Mouse (Mus musculus): ENCODE measurements around the gene Gipr.

Gipr gene

DNA sequence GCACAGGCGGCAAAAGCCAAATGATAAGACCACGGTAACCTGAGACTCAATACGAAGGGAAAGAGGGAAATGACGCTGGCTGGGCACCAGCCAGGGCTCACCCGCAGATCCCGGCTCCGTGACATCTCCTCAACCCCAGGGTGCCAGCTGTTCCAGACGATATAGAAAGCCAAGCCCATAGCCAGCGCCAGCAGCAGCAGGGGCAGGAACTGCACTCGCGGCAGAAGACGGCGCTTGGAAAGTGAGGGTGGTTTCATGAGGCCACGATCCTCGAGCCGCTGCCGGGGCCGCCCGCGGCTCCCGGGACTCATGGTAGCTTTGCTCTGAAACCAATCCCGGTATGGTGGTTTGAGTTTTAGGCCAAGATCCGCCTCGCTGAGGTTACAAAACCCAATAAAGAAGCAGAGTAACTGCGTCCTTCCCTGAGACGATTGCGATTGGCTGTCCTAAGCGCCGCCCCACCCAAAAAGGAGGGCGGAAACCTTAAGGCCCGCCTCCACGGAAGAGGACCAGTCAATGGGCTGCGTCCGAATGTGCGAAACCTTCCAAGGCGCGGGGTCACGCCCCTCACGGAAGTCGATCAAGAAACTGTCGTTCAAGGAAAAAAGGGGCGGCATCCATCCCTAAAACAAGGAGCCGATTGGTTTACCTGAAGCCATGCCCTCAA is 16.9 kb downstream of the Gipr start, which contains the start of gene Qpctl:
Gene Qpctl, minus strand, starts transcription at position 417 of the 667 bp plus-strand sequence.
- peak; percentile 99 for DNase-seq (ENCODE audit: low spot score)

DNA sequence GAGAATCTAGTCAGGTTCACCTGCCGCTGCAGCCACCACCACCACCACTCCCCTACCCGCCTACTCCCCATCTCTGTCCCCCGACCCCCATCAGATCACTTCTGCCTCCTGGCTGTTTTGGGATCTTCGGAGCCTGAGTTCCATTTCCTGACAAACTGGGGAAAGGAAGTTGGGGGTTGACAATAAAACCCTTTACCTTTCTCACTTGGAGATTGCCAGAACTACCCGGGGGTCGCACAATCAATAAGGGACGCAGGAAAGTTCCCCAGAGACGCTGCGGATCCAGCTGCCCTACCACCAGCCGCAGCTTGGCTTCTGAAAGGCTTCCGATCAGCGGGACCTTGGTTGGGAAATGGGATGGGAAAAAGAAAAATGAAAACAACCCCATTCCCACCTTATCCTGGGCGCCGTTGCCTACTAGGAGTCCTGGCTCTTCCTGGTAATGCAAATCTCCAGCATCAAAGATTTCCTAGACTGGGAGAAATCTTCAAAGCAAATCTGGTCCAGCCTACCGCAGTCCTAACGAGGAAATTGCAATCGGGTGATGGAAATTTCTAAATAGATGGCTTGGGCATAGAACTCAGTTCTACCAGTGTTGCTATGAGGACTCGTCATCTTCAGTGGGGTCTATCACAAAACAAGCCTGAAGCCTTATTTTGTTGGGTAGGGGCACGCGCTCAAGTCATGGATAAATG is 17.6 kb downstream of the Gipr start:
- no peak for DNase-seq (ENCODE audit: low spot score)

DNA sequence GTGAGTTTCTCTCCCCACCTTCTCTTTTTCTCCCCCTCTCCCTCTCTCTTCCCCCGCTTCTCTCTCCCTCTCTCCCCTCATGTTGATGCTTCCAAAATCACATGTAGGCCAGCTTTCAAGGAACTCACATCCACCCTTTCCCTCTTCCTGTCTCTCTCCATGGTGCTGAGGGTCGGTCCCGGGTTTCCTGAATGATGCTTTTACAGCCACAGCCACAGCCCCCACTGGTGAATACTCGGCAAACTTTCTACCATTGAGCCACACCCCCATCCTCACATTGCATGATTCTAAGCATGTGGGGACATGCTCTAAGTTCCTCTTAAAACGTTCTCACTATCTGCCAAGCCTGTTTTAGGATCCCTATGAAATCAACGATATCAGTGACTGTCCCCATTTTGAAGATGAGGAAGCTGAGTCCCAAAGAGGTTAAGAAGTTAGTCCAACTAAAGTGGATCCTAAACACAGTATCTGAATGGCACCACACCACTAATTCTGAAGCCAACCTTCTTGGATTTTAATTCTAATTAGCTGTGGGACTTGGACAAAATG is 18.4 kb downstream of the Gipr start:
- no peak for DNase-seq (ENCODE audit: low spot score)

DNA sequence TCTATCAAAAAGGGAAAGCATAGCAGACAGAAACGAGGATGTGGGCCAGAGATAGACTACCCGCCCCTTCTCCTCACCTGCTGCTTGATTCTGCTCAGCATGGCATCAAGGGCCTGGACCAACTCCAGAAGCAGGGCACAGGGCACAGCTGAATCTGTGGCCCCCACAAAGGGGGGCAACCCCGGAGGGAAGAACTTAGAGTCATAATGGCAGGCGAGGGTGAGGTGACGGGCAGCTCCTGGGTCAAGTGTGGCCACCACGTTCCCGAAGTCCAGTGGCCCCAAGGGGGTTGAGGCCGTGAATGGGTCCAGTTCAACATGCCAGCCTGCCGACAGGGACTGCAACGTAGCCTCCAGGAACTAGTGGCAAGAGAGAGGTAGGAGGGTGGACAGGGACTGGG is 19.1 kb downstream of the Gipr start:
- DNase-seq (ENCODE audit: low spot score) = no peak

DNA sequence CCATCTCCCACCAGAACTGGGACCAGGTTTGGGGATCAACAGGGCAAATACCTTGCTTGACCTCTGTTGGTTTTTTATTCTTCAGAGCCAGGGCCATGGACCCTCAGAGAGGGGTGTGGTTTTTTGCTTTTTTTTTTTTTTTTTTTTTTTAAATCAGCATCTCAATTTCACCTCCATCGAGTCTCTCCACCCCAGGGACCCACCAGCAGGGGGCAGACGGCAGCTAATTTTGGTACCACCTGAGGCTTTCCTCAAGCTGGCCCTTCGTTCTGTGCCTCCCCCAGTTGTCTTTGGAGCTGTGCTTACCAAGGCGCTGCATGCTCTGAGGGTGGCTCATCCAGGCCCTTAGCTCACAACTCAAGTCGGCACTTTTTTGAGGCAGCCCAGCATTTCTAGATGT is 28.5 kb downstream of the Gipr start:
- no peak for DNase-seq (ENCODE audit: low spot score)

DNA sequence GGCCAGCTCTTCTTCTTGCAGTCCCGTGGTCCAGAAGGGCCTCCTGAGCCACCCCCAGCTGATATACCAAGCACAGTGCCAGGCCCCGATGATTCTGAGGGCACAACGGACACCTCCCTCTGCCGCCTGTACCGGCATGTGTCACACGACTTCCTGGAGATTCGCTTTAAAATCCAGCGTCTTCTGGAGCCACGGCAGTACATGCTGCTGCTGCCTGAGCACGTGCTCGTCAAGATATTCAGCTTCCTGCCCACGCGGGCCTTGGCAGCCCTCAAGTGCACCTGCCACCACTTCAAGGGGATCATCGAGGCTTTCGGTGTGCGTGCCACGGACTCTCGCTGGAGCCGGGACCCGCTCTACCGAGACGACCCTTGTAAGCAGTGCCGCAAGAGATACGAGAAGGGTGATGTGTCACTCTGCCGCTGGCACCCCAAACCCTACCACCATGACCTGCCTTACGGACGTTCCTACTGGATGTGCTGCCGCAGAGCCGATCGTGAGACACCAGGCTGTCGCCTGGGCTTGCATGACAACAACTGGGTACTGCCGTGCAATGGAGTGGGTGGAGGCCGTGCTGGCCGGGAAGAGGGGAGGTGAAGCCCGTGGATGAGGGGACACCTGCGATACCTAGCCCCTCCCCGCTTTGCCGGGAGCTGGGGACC is 29.1 kb downstream of the Gipr start:
- no peak for DNase-seq (ENCODE audit: low spot score)

DNA sequence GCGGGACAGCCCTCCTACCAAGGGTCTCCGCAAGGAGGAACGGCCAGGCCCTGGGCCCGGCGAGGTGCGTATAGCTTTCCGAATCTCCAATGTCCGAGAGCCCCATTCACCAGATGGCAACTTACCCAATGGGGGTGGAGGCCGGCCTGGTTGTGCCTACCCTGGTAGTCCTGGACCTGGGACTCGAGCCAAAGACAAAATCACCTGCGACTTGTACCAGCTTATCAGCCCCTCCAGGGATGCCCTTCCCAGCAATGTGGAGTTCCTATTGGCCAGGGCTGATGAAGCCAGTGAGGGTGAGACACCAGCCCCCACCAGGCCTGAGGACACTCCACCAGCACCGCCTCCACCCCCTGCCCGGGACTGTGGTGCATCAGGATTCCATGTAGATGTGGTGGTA is 29.8 kb downstream of the Gipr start:
- DNase-seq (ENCODE audit: low spot score) = no peak

DNA sequence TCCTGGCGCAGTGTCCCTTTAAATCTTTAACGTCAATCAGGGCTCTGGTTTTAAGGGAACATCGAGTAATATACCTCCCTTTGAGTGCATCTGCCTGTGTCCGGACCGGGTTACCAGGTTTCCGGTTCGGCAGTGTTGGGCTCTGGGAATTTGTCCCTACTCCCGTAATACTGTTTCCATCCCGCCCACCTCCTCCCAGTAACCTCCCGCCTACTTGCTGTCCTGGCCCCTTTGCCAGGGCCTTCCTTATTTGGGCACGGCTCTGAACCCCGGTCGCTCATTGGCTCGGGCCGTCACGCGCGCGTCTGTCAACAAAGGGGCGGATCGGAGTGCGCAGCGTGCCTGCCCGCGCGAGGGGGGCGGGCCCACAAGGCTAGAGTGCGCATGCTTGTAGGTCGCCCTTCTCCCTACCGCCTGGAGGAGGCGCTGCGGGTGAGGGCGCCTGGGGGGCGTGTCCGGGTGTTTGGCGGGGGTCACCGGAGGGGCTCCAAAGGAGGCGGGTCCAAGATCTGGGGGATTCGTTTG is 34.5 kb downstream of the Gipr start:
- DNase-seq (ENCODE audit: low spot score) = peak; percentile 98

DNA sequence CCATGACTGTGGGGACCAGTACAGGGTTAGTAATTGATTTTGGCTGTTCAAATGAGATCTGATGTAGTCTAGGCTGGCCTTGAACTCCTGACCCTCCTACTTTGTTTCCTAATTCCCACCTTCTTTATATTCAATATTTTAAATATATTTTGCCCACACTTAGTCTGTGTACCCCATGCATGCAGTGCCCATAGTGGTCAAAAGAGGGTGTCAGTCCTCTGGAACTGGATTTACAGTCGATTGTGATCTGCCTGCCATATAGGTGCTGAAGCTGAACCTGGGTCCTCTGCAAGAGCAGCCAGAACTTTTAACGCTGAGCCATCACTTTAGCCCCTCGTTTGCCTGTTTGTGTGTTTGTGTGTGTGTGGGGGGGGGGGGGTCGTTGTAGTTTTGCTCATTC is 35.3 kb downstream of the Gipr start:
- DNase-seq (ENCODE audit: low spot score) = no peak

DNA sequence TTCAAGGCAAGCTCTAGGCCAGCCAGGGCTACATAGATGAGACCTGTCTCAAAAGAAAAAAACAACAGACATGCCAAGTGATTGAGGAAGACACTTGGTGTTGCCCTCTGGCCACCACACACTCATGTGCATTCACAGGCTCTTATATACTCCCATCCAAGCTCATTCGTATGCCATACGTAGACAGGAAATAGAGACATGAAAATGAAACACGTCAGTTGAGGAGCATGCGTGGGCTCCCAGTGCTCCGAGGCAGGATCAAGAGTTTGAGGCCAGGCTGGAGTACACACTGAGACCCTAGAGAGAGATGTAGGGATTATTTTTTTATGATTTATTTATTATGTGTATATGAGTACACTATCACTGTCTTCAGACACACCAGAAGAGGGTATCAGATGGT is 36.5 kb downstream of the Gipr start:
- DNase-seq (ENCODE audit: low spot score) = no peak

DNA sequence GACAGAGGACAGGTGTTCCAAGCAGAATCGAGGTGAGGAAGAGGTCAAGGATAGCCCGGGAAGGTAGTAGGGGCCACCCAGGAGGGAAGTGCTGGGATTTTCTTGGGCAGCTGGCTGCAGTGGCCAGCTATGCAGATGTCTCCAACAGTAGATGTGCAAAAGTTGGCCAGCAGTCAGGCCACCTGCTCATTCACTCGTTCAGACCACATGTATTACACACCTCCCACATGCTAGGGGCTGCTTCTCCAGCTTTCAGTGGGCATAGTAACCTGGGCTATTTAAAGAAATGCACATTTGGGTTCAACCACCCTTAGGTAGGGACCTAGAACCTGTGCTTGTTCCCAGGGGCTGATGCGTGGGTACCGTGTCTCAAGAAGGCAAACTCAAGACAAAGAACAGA is 38.2 kb downstream of the Gipr start:
- no peak for DNase-seq (ENCODE audit: low spot score)

DNA sequence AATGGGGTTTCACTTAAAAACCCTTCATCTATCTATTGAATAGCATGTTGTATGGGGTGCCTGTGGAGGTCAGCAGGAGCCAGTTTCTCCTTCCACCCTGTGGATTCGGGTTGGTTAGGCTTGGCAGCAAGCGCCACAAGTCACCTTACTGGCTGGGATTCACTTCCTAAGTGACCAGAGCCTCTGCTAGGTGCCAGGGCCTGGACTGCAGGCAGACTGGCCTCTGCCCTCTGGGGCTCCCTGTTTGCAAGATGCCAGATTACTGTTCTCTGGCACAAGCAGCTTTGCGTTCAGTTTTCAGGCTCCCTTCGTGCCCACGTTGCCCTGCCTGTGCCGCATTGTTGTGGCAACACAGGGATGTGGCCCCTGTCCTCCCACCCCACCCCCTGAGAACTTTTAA is 41.2 kb downstream of the Gipr start:
- no peak for DNase-seq (ENCODE audit: low spot score)

DNA sequence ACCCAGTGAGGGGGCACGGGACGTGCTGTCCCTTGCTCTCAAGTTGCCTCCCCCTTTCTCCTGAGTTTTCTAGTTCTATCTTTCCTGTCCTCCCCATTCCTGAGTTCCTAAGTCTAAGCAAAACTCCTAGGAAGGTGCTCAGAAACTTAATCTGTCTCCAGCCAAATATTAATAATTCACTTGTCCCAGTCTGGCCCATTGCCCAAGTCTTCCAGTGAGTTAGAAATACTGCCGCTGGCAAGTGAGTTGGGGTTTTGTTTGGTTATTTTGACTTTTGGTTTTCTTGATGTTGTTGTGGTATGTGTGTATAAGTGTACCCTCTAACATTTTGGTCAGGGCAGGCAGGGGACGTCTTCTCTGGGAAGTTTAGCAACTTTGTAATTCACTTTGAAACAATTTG is 44.2 kb downstream of the Gipr start:
- no peak for DNase-seq (ENCODE audit: low spot score)

DNA sequence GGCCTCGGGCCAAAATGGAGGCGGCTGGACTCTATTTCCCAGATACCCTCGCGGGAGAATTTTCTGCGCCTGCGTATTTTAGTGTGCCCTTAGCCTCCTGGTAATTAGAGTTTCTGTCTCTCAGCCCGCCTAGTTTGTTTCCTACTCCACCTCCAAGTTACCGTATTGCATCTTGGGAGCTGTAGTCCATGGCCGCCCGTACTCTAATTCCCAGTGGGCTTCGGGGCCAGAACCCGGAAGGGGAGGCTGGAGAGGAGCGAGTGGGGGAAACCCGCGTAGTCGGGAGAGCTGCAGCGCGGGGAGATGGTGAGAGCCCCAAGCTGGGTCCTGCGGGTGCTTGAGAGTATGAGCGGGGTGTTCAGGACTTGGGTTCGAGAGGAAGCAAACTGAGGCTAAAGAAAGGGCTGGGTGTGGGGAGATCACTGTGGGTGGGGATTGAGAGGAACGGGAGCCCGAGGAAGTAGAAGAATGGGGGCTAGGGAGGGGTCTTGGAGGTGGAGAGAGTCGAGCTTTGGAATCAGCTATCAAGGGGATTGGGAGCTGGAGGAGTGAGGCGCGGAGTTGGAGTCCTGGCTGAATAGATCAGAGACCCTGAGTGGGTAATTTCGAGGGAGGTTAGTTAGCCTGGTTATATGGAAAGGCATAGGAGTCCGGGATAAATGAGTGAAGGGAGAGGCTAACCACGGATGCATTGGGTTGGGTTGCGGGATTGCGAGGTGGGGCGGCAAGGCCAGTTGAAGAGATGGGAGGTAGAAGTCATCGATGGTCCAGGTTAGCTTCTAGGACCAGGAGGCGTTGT is 46.1 kb downstream of the Gipr start, which contains the start of gene Fbxo46:
Gene Fbxo46, plus strand, starts transcription at position 229 of the 799 bp plus-strand sequence.
- DNase-seq (ENCODE audit: low spot score) = peak; percentile 93

DNA sequence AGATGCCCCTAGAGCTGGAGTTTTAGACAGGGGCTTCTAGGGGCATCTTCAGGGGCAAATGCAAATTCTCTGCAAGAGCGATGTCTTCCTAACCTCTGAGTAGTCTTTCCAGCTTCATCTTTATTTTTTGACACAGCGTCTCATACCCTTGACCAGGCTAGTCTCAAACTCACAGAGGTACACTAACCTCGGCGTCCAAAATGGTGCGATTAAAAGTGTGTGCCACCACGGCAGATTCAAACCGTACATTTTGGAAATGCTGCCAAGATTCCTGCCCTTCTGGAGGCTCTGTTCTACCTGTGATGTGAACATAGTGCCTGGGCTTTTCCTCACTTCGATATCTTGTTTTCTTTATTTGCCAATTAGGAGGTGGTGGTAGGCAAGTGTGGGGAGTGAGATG is 46.8 kb downstream of the Gipr start:
- no peak for DNase-seq (ENCODE audit: low spot score)

DNA sequence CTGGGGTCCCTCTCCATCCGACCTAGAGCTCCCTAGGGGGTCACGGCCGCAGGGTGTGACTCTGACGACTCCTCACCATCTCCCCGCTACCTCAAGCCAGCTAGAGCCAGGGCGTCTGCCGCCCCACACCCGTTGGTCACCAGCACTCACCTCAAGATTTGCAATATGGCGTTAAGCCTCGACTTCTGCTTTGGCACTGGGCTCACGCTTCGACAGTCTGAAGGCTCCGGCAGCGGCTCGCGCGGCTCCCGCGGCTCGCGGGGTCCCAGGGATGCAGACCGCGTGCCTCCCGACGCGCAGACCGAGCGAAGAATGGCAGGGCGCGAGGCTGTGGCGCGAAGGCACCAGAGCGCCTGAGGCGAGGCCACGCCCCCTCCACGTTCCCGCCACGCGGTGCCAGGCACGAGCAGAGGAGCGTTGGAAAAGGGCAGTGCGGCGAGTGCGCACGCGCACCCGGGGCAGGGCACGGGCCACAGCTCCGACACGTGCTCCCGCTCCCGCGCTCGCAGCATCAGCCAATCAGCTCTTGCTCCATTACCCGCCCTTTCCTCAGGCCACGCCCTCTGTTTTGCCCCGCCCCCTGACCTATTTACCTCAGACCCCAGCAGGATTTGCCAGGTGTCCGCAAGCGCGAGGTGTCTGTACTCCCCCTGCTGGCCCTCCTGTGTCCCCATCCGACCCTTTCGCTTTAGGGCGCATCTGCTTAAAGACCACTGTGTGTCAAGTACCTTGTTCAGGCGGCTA is 47.7 kb downstream of the Gipr start, which contains the start of gene Gm4969:
Gene Gm4969, minus strand, starts transcription at position 341 of the 744 bp plus-strand sequence.
- DNase-seq (ENCODE audit: low spot score) = peak; percentile 41

DNA sequence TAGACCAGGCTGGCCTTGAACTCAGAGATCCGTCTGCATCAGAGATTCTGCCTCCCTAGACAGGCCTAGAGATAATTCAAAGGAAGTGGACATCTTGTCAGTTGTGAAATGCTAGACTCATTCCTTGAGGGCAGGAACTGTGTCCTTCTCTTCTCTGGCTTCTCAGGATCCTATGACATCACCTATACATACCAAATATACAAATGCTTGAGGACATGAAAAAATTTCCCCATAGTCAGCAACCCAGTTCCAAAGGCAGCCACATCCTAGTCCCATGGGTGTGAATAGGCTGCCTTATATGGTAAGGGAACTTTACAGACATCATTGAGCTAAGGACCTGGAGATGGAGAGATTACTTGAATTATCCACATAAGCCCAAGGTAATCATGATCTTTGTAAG is 56.4 kb downstream of the Gipr start:
- DNase-seq (ENCODE audit: low spot score) = no peak

DNA sequence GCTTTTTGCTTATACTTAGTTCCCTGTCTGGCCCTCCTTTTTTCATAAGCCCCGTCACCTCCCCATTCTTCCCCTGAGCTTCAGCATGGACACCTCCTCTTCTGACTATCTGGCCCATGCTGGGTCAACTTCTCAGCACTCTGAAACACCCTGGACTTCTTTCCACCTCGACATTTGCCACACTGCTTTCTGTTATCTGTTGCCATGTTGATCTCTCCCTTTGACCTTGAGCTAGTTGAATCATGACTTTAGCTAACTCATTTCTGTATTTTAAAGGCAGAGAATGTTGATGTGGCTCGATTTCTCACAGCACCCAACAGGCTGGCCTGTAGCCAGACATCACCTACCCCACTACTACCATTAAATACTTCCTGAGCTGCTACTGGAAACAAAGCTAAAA is 58.5 kb downstream of the Gipr start:
- no peak for DNase-seq (ENCODE audit: low spot score)

All from ovary, adult 18-20 months (tissue).